Mouse (Mus musculus): ENCODE measurements around the gene Olfr1389. TPM values are rescaled to one million over a fixed set of nuclear protein-coding genes. Genes with fewer than 3 reads are reported as not detected.

Gene Olfr1389
- total and polyA plus RNA-seq, 3 experiments: not detected

DNA sequence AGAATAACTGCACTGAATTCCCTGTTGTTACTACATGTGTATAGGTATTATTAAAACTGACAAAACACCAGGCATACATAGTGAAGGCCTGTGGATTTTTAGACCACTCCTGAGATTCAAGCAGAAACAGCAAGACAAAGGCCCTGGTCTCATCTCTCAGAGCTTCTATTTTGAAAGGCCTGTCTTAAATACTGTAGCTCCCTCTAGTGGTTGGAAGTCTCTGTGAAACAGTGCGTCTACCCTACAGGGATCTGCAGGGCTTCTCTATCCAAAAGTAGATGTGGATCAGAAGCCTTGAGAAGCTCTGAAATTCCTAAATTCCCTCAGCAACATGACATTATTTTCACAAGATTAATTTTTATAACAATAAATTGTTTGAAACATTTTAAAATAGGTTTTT is 12.3 kb upstream of the Olfr1389 start (continued):
- TF ChIP-seq TBP (conservative IDR thresholded peaks at IDR 0.05; ENCODE audit: low read depth, low read length): no peak
- no peak for TF ChIP-seq ZMIZ1 (IDR thresholded peaks at IDR 0.05; ENCODE audit: low read depth, low read length)
- peak; percentile 69 for TF ChIP-seq SMC3 (IDR thresholded peaks at IDR 0.05; ENCODE audit: low read depth, low read length)
- no peak for TF ChIP-seq NRF1 (IDR thresholded peaks at IDR 0.05; ENCODE audit: low read depth, low read length)
- no peak for TF ChIP-seq JUND (conservative IDR thresholded peaks at IDR 0.05; ENCODE audit: low read depth, low read length)

DNA sequence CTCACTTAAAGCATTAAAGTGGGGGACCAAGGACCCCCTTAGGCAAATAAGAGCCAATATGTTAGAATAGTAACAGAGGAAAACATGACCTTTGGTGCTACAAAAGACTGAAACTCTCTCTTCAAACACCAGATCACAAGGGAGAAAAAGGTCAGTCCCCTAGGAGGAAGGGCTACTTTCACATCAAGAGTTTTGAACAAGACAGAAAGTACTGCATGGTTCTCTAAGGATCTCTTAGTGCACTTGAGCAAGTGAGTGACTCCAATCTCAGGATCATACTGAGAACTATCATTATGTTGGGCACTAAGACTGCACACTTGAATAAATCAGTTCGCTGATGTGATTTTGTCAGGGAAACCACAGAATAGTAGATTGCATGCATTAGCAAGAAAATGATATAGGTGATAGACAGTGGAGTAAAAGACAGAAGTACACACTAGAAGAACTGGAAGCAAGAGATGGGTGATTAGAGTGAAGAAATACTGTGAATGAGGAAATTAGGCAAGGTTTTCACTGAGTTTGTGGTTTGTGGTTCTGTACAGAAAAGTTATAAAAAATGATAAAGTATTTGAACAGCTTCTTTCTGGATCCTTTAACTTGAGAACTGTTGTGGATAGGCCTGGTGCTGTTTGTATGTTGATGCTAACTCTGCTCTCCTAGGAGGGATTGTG is 2.5 kb downstream of the Olfr1389 start:
- Histone ChIP-seq H3K4me1 (ENCODE audit: control insufficient read depth in 1 of 2, insufficient read depth in 2 of 2) (peaks cover 0 to 13% of the 10 kb centered on the region in 2 experiments; a peak in 2 of 4 replicates), H3K9ac (ENCODE audit: insufficient read depth, low read depth) (no peak overlapping the region), H3K27me3 (replicated peaks) (peaks cover 11% of the 10 kb centered on the region), H3K36me3 (replicated peaks in 1 of 2; ENCODE audit: control insufficient read depth in 1 of 2, insufficient read depth in 1 of 2, low read length in 1 of 2) (no peaks in the 10 kb centered on the region), H3K79me2 (replicated peaks; ENCODE audit: control insufficient read depth, extremely low read depth, insufficient read depth, poor library complexity, severe bottlenecking) (no peaks in the 10 kb centered on the region), H3K27ac (ENCODE audit: insufficient read depth, low read depth) (no peak overlapping the region), H3K9me3 (replicated peaks; ENCODE audit: low read length) (no peaks in the 10 kb centered on the region), H3K4me2 (ENCODE audit: insufficient read depth, low read depth, poor library complexity, severe bottlenecking) (no peak overlapping the region), H3K4me3 (replicated peaks in 1 of 3; ENCODE audit: low read depth in 2 of 3, low read length in 2 of 3, poor library complexity in 1 of 3) (no peak overlapping the region)
- no peak for TF ChIP-seq TBP (conservative IDR thresholded peaks at IDR 0.05; ENCODE audit: low read depth, low read length)
- TF ChIP-seq CTCF (conservative IDR thresholded peaks at IDR 0.05 in 1 of 2, IDR thresholded peaks at IDR 0.05 in 1 of 2; ENCODE audit: low read depth in 2 of 2, low read length in 2 of 2): no peak
- no peak for TF ChIP-seq GABPA (IDR thresholded peaks at IDR 0.05; ENCODE audit: insufficient replicate concordance, low read depth, low read length)
- no peak for TF ChIP-seq JUND (conservative IDR thresholded peaks at IDR 0.05; ENCODE audit: low read depth, low read length)
- dilution Hi-C loops (cut with MboI; ENCODE audit: extremely low pct_ligation_motif_present, extremely low pct_unique_long_range_greater_than_20kb, low sequenced_read_pairs) (no loop called here), in situ Hi-C loops (cut with MboI; ENCODE audit: low pct_ligation_motif_present, low pct_unique_long_range_greater_than_20kb, low sequenced_read_pairs) (no loop called here)
- DNase-seq (ENCODE audit: extremely low read depth): no peak

DNA sequence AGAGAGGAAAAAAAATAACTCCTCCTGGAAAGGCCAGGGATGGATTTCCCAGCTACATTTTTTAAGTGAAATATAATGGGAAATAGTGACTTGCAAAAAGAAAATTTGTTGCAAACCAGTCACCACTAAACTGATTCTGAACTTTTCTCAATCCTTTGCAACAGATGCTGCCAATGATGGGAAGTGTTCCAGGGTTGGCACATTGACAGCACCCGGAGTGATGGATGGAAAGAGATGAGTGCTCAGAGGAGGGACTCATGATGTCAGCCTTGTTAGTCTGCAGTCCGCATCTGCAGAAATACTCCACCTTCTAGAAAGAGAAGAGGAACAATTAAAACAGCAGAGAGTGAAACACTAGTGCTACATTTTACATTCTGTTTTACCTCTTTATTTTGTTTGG is 6.8 kb downstream of the Olfr1389 start:
- Histone ChIP-seq H3K27me3 (replicated peaks) (peaks cover 11% of the 10 kb centered on the region), H3K27ac (ENCODE audit: insufficient read depth, low read depth) (no peak overlapping the region), H3K9ac (ENCODE audit: insufficient read depth, low read depth) (no peak overlapping the region), H3K36me3 (replicated peaks in 1 of 2; ENCODE audit: control insufficient read depth in 1 of 2, insufficient read depth in 1 of 2, low read length in 1 of 2) (no peaks in the 10 kb centered on the region), H3K4me2 (ENCODE audit: insufficient read depth, low read depth, poor library complexity, severe bottlenecking) (no peak overlapping the region), H3K9me3 (replicated peaks; ENCODE audit: low read length) (peaks cover 7% of the 10 kb centered on the region), H3K79me2 (replicated peaks; ENCODE audit: control insufficient read depth, extremely low read depth, insufficient read depth, poor library complexity, severe bottlenecking) (no peaks in the 10 kb centered on the region), H3K4me1 (ENCODE audit: control insufficient read depth in 1 of 2, insufficient read depth in 2 of 2) (peaks cover 0 to 11% of the 10 kb centered on the region in 2 experiments; a peak in 2 of 4 replicates), H3K4me3 (replicated peaks in 1 of 3; ENCODE audit: low read depth in 2 of 3, low read length in 2 of 3, poor library complexity in 1 of 3) (no peak overlapping the region)
- in situ Hi-C loops (cut with MboI; ENCODE audit: low pct_ligation_motif_present, low pct_unique_long_range_greater_than_20kb, low sequenced_read_pairs) (no loop called here), dilution Hi-C loops (cut with MboI; ENCODE audit: extremely low pct_ligation_motif_present, extremely low pct_unique_long_range_greater_than_20kb, low sequenced_read_pairs) (no loop called here)
- TF ChIP-seq BHLHE40 (IDR thresholded peaks at IDR 0.05; ENCODE audit: low read depth, low read length): no peak
- TF ChIP-seq NELFE (IDR thresholded peaks at IDR 0.05; ENCODE audit: low read depth, low read length): no peak
- TF ChIP-seq UBTF (IDR thresholded peaks at IDR 0.05; ENCODE audit: low read depth, low read length): no peak
- no peak for TF ChIP-seq MYC (IDR thresholded peaks at IDR 0.05; ENCODE audit: low read depth, low read length)
- no peak for TF ChIP-seq MAX (IDR thresholded peaks at IDR 0.05; ENCODE audit: low read length)
- no peak for TF ChIP-seq ZMIZ1 (IDR thresholded peaks at IDR 0.05; ENCODE audit: low read depth, low read length)
- TF ChIP-seq MXI1 (IDR thresholded peaks at IDR 0.05; ENCODE audit: low read depth, low read length): no peak
- TF ChIP-seq TCF12 (IDR thresholded peaks at IDR 0.05; ENCODE audit: low read depth, low read length): no peak
- TF ChIP-seq ZNF384 (IDR thresholded peaks at IDR 0.05; ENCODE audit: low read depth, low read length): no peak
- TF ChIP-seq ZC3H11A (IDR thresholded peaks at IDR 0.05; ENCODE audit: low read depth, low read length): no peak
- no peak for TF ChIP-seq JUN (IDR thresholded peaks at IDR 0.05; ENCODE audit: insufficient read depth, low read depth, low read length)
- TF ChIP-seq MAZ (IDR thresholded peaks at IDR 0.05; ENCODE audit: low read depth, low read length): no peak
- no peak for TF ChIP-seq CHD1 (IDR thresholded peaks at IDR 0.05; ENCODE audit: low read depth, low read length)
- no peak for TF ChIP-seq POLR2AphosphoS2 (IDR thresholded peaks at IDR 0.05; ENCODE audit: low read depth, low read length)
- TF ChIP-seq PAX5 (IDR thresholded peaks at IDR 0.05; ENCODE audit: low read length): no peak
- TF ChIP-seq POLR2A (IDR thresholded peaks at IDR 0.05; ENCODE audit: low read depth, low read length): no peak
- no peak for TF ChIP-seq MAFK (IDR thresholded peaks at IDR 0.05; ENCODE audit: insufficient replicate concordance, low read length)
- TF ChIP-seq E2F4 (IDR thresholded peaks at IDR 0.05; ENCODE audit: insufficient replicate concordance, low read depth, low read length): no peak
- TF ChIP-seq ELF1 (IDR thresholded peaks at IDR 0.05; ENCODE audit: low read depth, low read length): no peak
- no peak for TF ChIP-seq SMC3 (IDR thresholded peaks at IDR 0.05; ENCODE audit: low read depth, low read length)
- no peak for DNase-seq (ENCODE audit: extremely low read depth)

All from CH12.LX (cell line).